Mouse (Mus musculus) adrenal gland, postnatal 10 days (tissue): ENCODE data around the gene Gm9958. TPM values are rescaled to one million over a fixed set of nuclear protein-coding genes. Genes with fewer than 3 reads are reported as not detected.

ENCODE experiments used
- DNase-seq: peaks from one replicate; pipeline ENCODE4 v3.0.0; 2021; ENCODE audit warnings: mixed read lengths
- long read RNA-seq, 2 experiments: library from polyadenylated mRNA; stranded (forward); transcript quantifications; one replicate each; pipeline ENCODE4 v2.0.0; 2021
- total RNA-seq, 2 experiments: library from RNA; stranded (reverse); gene quantifications; 2 replicates each; pipeline ENCODE4 v1.2.3; 2021

The Gm9958 gene
- 1 to 10 TPM; 2.1 to 3.3 TPM for total RNA-seq
- long read RNA-seq, experiment 1, partial matches to known transcripts, result 0 of 3 reads
- long read RNA-seq, experiment 1, other reads (novel, unspliced or antisense), result 0 of 3 reads
- long read RNA-seq, experiment 2, result 0 reads

GRCm38 (mm10) chr5:90367067-90367303, at the start of gene Gm9958:
Gene Gm9958 (plus strand): TSS chr5:90367204.
- no peak for DNase-seq

- DNase-seq, result no peak
Measured at GRCm38 (mm10) chr5:90331071-90331470, 35.9 kb upstream of the Gm9958 start.

GRCm38 (mm10) chr5:90332478-90332877, 34.5 kb upstream of the Gm9958 start:
- no peak for DNase-seq

GRCm38 (mm10) chr5:90338177-90339091, 28.6 kb upstream of the Gm9958 start:
- no peak for DNase-seq

GRCm38 (mm10) chr5:90339129-90339952, 27.7 kb upstream of the Gm9958 start:
- DNase-seq, result peak; percentile 79

GRCm38 (mm10) chr5:90339953-90340343, 27.1 kb upstream of the Gm9958 start:
- DNase-seq, result no peak

GRCm38 (mm10) chr5:90340847-90341246, 26.2 kb upstream of the Gm9958 start:
- DNase-seq, result peak; percentile 56

- no peak for DNase-seq
Measured at GRCm38 (mm10) chr5:90346877-90347276, 20.1 kb upstream of the Gm9958 start.

GRCm38 (mm10) chr5:90353552-90354317, 13.3 kb upstream of the Gm9958 start:
- no peak for DNase-seq

GRCm38 (mm10) chr5:90355824-90356223, 11.2 kb upstream of the Gm9958 start:
- DNase-seq, result no peak

GRCm38 (mm10) chr5:90364526-90364925, 2.5 kb upstream of the Gm9958 start:
- peak; percentile 82 for DNase-seq

GRCm38 (mm10) chr5:90365141-90365951, 1.7 kb upstream of the Gm9958 start:
- DNase-seq, result peak; percentile 69

- DNase-seq, result peak; percentile 94
Measured at GRCm38 (mm10) chr5:90366121-90367066, 610 bp upstream of the Gm9958 start, which contains the start of gene Ankrd17. Gene Ankrd17 (minus strand): TSS chr5:90366577.

GRCm38 (mm10) chr5:90370401-90370800, 3.4 kb downstream of the Gm9958 start:
- peak; percentile 29 for DNase-seq

GRCm38 (mm10) chr5:90373708-90374107, 6.7 kb downstream of the Gm9958 start:
- no peak for DNase-seq

GRCm38 (mm10) chr5:90381458-90381857, 14.5 kb downstream of the Gm9958 start:
- no peak for DNase-seq

GRCm38 (mm10) chr5:90383080-90383479, 16.1 kb downstream of the Gm9958 start:
- peak; percentile 33 for DNase-seq

- no peak for DNase-seq
Measured at GRCm38 (mm10) chr5:90393764-90394163, 26.8 kb downstream of the Gm9958 start.

- DNase-seq, result no peak
Measured at GRCm38 (mm10) chr5:90394322-90394721, 27.3 kb downstream of the Gm9958 start.

GRCm38 (mm10) chr5:90396817-90397216, 29.8 kb downstream of the Gm9958 start:
- DNase-seq, result no peak
